Mouse (Mus musculus) WW6 (cell line): ENCODE data around the gene Stard9.

ENCODE experiments used
- DNase-seq: peaks from one replicate; pipeline ENCODE4 v3.0.0-alpha.2; 2013; ENCODE audit warnings: low read depth, low spot score

Stard9 gene

GRCm38 (mm10) chr2:120729775-120730585, 101.1 kb downstream of the Stard9 start:
- DNase-seq, result no peak

GRCm38 (mm10) chr2:120730639-120731166, 101.8 kb downstream of the Stard9 start:
- DNase-seq, result no peak

- DNase-seq, result peak; percentile 87
Measured at GRCm38 (mm10) chr2:120731167-120731862, 102.4 kb downstream of the Stard9 start.

- no peak for DNase-seq
Measured at GRCm38 (mm10) chr2:120731877-120732530, 103.1 kb downstream of the Stard9 start.

GRCm38 (mm10) chr2:120745496-120745895, 116.6 kb downstream of the Stard9 start:
- no peak for DNase-seq

- no peak for DNase-seq
Measured at GRCm38 (mm10) chr2:120748041-120748440, 119.1 kb downstream of the Stard9 start.

GRCm38 (mm10) chr2:120761922-120762321, 133.0 kb downstream of the Stard9 start:
- DNase-seq, result no peak

GRCm38 (mm10) chr2:120770265-120770935, 141.5 kb downstream of the Stard9 start:
- no peak for DNase-seq
